Mouse (Mus musculus) ZHBTc4 (cell line): Measurements from ENCODE around the gene Rsrc1.
"Not testable (repeated sequence)": the region's sequence is repeated elsewhere in the genome, so short reads cannot be mapped to it uniquely, and the experiment has no call there.

Experiments used
- DNase-seq: peaks from one replicate; pipeline ENCODE4 v3.0.0-alpha.2; 2011; ENCODE audit warnings: low read depth, low spot score

The Rsrc1 gene

GRCm38 (mm10) chr3:66983481-66983880, 2.3 kb downstream of the Rsrc1 start:
- no peak for DNase-seq

- DNase-seq = peak; percentile 89
Measured at GRCm38 (mm10) chr3:66985539-66986286, 4.5 kb downstream of the Rsrc1 start.

GRCm38 (mm10) chr3:66986287-66986560, 5.0 kb downstream of the Rsrc1 start:
- no peak for DNase-seq

DNA sequence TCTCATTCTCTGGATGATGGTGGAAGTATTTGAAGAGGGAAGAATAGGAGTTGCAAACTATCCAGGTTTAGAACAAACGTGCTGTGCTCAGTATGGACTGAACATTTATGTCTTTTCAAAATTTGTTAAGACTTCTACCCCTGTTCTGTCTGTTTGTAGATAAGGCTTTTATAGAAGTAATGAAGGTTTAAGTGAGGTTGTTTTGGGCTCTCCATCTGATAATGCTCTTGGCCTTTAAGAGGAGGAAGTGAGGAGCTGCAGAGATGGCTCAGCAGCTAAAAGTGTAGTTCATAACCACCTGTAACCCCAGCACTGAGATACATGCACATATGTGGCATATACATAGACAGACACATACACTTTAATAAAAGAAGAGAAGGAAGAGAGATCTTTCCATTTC, 15.6 kb downstream of the Rsrc1 start:
- DNase-seq = no peak

DNA sequence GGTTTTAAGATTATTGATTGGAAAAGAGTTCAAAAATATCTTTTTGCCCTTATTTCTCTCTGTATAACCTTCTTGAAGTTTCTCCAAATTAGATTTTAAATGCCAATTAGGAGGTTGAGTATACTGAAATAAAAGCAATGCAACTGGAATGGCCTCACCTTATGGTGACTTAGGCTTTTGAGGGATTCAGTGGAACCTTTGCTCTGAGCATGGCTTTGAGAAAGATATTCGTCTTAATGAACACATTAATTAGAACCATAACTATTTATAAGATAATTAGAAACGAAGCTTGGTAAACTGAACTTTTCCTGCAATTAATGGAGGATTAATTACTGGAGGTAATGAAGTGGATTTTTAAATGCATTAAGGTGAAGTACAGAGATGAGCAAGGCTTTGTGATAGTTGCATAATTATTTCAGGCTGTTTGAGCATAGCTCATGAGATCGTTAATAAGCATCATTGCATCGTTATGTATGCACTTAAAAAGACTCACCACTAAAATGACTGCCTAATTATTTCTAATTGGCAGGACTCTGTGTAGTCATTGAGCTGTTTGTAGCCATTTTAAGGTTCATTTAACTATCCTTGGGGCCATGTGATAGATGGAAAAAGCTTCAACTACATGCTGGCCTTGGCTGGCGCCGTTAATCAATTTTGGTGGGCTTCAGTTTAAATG, 55.3 kb downstream of the Rsrc1 start:
- DNase-seq = no peak

- DNase-seq = no peak
Measured at GRCm38 (mm10) chr3:67059755-67060154, 78.6 kb downstream of the Rsrc1 start.

DNA sequence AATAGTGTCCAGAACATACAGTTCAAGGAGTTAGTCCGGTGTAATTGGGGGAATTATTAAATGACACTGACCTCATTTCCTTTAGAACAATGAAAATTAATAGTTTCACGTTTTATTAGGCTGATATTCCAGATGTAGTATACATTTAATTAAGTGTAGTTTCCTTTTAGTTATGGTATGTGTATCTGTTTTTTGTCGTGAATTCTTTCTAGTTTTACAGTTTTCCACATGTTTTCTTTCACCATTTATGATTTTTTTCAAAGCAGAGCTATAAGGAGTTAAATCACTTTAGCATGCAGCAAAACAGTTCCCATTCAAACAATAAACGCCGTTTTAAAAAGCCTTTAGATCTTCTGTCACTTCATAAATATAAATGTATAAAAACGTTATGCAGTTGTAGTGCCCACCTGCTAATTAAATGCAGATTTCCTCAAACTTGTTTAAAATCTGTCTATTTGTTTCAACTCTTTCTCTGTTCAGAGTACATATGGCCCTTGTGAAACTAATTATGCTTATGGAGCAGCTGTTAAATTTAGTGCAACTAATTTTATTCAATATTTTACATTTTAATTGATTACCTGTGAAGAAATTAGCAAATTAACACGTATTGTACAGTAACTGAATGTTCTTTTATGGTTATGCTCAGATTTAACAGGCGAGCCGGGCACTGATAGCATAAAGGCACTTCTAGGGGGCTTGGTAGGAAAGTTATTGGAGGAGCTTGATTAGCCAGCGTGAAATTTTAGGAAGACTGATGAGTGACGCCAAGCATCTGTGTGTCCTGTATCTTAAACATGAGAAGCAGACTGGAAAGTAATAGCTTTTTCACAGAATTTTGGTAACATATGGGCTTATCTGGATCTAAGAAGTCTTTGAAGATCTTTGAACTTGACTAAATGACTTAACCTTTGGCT, 89.6 kb downstream of the Rsrc1 start:
- no peak for DNase-seq

- not testable (repeated sequence) for DNase-seq
Measured at GRCm38 (mm10) chr3:67073653-67074052, 92.5 kb downstream of the Rsrc1 start.

- DNase-seq = no peak
Measured at GRCm38 (mm10) chr3:67075484-67075883, 94.3 kb downstream of the Rsrc1 start.

GRCm38 (mm10) chr3:67084742-67085141, 103.6 kb downstream of the Rsrc1 start:
- DNase-seq = no peak

DNA sequence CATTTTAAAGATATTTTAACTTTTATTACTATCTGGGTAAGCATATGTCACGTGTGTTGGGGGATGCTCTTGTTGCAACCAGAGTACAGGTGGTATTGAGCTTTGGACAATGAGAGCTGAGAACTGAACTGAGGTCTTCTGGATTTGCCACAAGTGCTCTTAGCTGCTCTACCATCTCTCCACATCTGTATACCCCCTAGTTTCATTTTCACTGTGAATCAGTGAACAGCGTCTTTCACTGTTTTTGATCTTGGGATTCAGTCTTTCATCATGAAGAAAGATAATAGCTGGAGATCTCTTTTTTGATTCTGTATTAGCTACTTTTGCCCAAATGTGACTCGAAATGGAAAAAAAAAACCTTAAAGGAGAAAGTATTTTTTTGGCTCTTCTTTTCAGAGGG, 127.2 kb downstream of the Rsrc1 start:
- no peak for DNase-seq

DNA sequence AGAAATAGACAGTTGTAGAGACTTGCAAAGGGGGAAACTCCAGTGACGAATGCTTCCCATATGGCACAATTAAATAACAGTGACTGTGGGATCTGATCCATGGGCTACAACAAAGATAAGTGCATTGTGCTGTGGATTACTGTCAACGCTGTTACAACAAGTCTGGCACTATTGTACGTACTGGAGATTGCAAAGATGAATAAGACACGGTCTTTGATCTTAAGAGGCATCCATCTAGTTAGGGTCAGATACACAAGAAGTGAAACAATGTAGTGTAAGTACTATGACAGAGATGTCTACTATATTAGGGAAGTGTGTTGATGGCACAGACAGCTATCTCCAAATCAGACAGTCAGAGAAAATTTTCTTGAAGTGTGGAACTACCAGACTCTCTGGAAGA, 135.1 kb downstream of the Rsrc1 start:
- DNase-seq = no peak

DNA sequence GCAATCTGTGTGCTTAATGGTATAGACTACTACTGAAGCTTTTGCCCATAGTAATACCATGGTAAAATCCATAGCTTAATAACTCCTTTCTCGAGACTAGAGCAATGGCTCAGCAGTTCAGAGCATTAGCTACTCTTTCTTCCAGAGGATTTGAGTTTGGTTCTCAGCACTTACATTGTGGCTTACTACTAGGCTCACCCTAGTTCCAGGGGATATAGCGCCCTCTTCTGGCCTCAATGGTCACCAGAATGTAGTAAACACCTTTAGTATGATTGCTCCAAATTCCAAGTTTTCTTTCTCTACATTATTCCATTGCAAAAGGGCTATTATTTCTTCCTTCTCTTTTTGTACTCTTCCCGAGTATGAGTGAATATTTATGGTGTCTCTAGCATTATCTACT, 151.3 kb downstream of the Rsrc1 start:
- DNase-seq = peak; percentile 53

- DNase-seq = no peak
Measured at GRCm38 (mm10) chr3:67135749-67136375, 154.7 kb downstream of the Rsrc1 start.

- DNase-seq = no peak
Measured at GRCm38 (mm10) chr3:67144952-67145351, 163.8 kb downstream of the Rsrc1 start.

GRCm38 (mm10) chr3:67146280-67146679, 165.1 kb downstream of the Rsrc1 start:
- DNase-seq = no peak

DNA sequence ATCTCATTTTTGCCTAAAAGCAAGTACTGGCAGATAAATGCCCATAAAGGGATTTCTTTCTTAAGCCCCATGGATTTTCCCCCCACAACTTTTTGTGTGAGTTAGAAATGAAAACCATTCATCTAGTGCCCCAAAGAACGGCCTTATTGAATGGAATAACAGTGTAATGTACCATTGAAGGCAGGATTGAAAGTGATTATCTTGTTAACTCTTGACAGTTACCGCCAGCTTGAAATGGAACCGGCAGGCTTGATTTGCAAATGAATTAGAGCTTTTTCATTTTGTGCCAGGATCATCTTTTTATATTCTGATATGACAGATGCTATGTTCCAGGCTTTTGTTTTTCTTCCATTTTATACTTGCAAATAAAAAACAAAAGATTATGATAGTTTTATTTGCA, 166.1 kb downstream of the Rsrc1 start:
- DNase-seq = no peak

DNA sequence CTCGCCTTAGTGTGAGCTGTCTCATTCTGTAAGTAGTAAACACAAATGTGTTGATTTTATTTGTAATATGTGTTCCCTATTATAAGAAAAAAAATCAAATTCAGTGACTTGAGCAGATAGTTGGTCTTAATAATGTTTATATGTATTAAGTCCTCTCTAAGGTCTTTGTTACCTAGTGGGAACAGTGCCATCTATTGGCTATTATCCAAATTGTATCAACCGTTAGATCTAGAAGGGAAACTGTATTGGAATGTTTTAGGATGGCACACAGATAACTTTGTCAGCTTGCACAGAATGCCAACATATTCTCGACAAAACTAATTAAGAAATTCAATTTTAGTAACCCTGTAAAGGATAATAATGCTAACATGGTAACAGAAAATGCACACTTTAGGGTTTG, 216.0 kb downstream of the Rsrc1 start:
- DNase-seq = peak; percentile 28

GRCm38 (mm10) chr3:67213047-67213457, 231.9 kb downstream of the Rsrc1 start:
- no peak for DNase-seq

GRCm38 (mm10) chr3:67232617-67233241, 251.5 kb downstream of the Rsrc1 start:
- DNase-seq = no peak

GRCm38 (mm10) chr3:67242451-67242850, 261.3 kb downstream of the Rsrc1 start:
- DNase-seq = peak; percentile 8

DNA sequence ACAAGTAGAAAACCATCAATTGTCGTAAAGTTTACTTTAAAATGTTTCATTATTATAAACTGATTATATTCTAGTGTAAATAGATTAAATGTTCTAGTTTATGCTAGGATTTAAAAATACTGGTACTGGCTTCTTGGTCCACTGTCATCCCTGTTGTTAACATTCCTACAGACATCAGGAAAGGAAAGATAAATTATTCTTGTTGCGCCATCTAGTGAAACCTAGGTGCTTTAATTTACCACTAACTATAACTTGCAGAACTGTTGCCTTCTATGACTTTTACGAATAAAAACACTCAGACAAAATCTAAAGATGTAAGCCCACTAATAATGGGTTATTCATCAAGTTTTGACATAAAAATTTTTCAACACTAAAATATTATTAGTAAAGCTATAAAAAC, 286.3 kb downstream of the Rsrc1 start:
- no peak for DNase-seq
